Mouse (Mus musculus) spleen, postnatal 4 days (tissue): ENCODE measurements around the gene Fance.
"Not testable (repeated sequence)": the region's sequence is repeated elsewhere in the genome, so short reads cannot be mapped to it uniquely, and the experiment has no call there.

Experiments
- DNase-seq, 2 experiments: peaks; one replicate each; pipeline ENCODE4 v3.0.0; 2022; ENCODE audit warnings: low spot score in 2 of 2

The Fance gene

DNA sequence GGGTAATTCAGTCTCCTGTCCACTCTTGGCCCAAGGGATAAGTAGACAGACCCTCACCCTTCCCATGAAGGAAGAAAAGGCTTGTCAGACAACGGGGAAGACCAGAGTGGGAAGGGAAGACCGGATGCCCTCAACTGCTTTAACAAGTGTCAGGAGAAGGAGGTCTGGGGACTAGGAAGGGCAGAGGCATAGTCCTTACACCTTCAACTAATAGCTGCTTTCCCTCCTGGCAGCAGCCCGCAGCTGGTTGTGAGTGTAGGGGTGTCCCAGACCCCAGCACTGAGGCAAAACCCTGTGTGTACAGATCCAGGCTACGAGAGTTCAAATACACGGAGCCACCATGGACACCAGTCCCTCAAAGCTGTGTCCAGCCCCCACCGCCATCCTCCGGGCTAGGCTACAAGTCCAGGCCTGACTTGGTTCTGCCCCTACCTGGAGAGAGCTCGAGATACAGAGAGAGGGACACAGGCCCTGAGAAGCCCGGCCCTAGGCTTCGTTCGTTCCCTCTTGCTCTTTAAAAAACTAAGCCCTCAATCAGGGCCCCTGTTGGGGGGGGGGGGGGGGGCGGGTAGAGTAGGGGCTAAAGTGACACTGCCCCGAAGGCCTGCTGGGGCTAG is 36.1 kb downstream of the Fance start:
- DNase-seq = no peak

GRCm38 (mm10) chr17:28349901-28350465 is 36.7 kb downstream of the Fance start:
- no peak for DNase-seq

DNA sequence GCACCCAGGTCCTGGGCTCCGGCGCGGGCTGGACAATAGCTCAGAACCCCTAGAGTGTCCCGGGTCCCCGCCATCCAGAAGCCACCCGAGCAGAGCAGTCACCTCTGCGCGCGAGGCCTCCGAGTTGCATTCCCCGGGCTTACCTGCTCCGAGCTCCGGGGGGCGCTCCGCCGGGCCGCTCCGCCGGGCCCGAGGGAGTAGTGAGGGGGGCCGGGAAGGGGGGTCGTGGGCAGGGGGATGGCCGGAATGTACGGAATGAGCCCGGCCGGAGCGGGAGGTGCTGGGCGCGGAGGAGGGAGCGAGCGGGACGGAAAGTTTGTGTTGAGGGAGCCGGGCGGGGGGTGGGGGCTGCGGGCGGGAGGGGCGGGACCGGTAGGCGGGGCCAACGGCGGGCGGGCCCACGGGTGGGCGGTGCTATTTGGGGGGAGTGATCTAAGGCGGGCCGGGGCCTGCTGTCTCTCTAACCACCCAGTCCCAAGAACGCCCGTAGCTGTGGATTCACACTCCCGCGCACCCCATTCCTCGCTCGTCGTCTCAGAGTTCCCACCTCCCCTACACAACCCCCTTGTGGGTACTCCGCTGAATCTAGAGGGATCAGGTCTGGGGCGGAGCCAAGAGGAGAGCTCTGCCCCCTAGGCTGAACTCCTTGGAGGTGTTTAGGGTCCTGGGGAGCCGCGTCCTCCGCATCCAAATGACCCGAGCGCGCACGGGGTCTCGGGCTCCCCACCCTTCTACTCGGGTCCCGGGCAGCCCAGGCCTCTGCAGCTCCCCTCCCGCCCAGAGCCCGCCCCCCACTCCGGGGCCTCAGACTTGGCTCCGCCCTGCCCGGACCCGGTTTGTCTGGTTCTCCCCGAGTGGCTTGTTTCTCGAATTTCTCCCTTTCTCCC is 37.4 kb downstream of the Fance start, which contains the start of gene Tead3:
Gene Tead3, minus strand, starts transcription at position 352 of the 887 bp plus-strand sequence.
- peak; percentile 80 to 89 for DNase-seq

- DNase-seq = no peak
Observed at GRCm38 (mm10) chr17:28351353-28351890, 38.1 kb downstream of the Fance start.

DNA sequence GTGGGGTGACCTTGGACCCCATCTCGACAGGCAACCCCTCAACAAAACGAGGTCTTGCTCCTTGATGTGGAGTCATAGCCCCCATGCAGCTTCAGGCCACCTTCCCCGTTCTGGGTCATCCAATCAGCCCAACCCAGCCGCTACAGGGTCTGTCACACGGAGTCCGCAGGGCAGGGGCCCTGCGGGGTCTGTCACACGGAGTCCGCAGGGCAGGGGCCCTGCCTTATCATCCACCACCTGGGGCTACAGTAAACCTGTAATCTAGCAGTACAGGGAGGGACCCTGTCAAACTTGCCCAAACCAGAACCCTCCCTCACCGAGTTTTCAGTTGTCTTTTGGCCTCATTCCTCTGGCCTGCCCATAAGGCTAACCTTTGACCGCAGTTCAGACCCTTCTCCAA is 38.7 kb downstream of the Fance start:
- DNase-seq = peak in 1 of 2 experiments; percentile 55

DNA sequence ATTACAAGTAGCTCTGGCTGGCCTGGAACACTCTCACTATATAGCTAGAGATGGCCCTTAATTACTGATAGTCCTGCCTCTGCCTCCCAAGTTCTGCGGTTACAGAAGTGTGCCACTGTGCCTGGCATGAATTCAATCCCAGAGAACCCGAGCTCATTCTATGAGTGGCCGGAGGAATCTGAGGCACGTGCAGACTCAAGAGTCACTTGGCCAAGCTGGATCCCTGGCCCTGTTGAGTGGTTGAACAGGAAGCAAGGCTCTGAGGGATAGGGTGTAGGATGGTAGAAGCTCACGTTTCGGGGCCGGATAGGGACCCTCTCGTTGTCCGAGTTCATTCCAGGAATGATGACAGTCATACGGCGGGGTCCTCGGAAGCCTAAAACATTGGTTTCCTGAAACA is 42.6 kb downstream of the Fance start:
- no peak for DNase-seq

GRCm38 (mm10) chr17:28358576-28359261 is 45.4 kb downstream of the Fance start:
- DNase-seq = not testable (repeated sequence)

DNA sequence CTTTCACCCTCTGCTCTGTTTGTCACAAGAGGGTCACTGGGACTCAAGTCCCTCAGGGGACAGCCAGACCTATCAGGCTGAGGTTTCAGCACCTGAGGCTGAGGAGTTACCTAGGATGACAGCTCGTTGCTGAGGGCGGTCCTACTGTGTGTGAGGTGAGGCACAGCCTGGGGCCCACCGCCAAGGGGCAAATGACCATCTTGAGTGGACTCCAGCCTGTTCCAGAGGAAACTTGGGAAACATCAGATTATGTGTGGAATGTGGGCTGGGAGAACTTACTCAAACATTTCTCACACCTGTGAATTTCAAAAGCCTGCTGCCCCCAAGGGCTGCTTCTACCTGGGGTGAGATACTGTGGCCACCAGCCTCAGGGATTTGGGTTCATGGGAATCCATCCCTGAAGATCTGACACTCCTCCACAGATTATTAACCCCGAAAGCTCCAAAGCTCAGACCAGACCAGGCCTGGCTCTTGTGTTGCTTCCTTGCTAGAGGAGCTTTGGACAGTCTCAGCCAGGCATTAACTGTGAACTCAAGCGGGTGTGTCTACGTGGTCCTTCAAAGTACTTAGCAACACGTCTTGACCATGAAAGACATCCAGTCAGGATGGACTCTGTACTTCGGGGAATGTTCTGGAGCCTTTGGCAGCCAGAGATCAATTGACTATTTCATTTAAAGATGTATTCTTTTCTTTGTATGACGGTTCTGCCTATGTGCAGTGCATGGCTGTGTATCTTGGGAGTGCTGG is 47.4 kb downstream of the Fance start:
- DNase-seq = no peak

DNA sequence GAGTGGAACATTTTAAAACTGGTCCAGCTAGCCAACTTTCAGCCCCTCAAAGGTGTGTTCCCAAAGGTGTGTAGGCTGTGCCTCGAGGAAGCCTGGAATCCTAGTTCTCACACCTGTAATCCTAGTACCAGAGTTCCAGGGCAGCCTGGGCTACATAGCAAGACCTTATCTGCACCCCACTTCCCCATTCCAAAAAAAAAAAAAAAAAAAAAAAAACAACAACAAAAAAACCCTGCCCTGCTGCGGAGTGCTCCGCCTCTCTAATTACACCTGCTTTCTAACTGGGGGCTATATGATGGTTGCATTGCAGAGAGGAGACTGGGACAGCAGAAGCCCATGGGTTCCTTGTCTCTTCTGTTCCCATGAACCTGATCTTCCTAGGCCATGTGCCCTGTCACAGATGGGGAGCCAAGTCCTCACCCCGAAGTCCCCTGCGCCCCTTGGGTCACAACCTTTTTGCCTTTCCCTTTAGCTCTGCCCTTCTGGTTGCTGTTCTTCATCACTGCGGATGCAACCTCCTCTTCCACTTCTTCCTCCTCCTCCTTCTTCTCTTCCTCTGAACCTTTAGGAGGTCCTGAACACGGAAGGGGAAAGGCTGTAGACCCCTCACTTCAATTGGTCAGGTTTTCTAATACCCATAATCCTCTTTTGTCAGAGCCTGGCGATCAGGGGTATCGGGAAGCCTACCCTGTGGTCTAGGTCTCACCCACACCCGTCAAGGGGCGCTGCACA is 48.8 kb downstream of the Fance start:
- DNase-seq = no peak

- DNase-seq = no peak
Observed at GRCm38 (mm10) chr17:28362653-28363292, 49.5 kb downstream of the Fance start.

DNA sequence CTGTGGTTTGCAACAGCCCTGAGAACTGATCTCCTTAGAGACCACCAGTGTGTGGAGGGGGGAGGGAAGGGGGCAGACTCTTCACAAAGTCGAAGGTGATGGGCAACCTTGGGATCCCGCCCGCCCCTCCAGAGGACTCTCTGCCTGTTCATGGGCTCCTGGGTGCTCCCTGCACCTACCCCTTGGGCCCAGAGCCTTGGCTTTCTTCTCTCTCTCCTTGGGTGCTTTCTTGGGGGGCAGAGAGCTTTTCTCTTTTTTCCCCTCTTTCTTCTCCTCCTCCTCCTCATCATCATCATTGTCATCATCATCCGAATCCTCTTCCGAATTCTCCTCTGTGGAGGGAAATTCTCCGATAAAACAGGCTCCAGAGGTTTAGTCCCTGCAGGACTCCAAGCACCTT is 50.2 kb downstream of the Fance start:
- no peak for DNase-seq

- no peak for DNase-seq
Observed at GRCm38 (mm10) chr17:28365122-28365521, 51.8 kb downstream of the Fance start, which contains the start of gene Tulp1. TSS of gene Tulp1 (minus strand) at chr17:28365222.

GRCm38 (mm10) chr17:28368449-28368848 is 55.1 kb downstream of the Fance start:
- DNase-seq = peak; percentile 77 to 94

DNA sequence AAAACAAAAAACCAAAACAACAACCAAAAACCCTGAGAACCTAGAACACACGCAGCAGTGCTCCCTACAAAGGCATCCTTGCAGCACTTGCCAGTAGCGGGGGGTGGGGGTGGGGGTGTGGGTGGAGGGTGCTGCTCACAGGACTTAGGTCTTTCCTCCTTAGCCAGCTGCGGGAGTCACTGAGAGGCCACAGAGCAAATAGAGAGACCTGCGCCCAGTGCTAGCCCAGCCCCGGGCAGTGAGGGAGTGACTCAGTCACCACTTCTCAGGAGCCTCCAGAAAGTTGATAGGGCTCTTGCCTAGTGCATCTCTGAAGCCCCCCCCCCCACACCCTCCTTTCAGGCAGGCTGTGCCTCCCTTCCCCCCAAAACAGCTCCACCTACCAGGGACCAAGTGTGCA is 55.7 kb downstream of the Fance start:
- DNase-seq = no peak

GRCm38 (mm10) chr17:28371286-28371685 is 58.0 kb downstream of the Fance start:
- DNase-seq = no peak

- DNase-seq = no peak
Observed at GRCm38 (mm10) chr17:28371941-28372340, 58.6 kb downstream of the Fance start.

GRCm38 (mm10) chr17:28373821-28374220 is 60.5 kb downstream of the Fance start:
- DNase-seq = peak; percentile 66 to 89

DNA sequence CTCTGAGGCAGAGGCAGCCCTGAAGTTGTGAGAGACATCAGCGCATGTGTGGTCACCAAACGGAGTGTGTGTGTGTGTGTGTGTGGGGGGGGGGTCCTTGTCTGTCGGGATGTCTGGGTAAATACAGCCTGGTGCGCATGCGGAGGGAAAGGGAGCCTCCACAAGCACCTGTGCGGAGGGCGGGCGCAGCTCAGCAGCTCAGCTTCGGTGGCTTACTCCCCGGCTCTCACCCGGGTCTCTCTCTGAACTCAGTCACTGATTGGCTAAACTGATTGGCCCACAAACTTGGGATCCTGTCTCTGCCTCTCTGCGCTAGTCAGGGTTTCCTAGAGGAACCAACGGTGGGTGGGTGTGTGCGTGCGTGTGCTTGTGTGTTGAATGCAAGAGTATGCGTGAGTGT is 61.2 kb downstream of the Fance start:
- no peak for DNase-seq

- DNase-seq = no peak
Observed at GRCm38 (mm10) chr17:28375592-28376061, 62.3 kb downstream of the Fance start.
